Mouse (Mus musculus) CH12.LX (cell line): ENCODE measurements around the gene Prokr2. TPM values are rescaled to one million over a fixed set of nuclear protein-coding genes. Genes with fewer than 3 reads are reported as not detected.

Source experiments
- DNase-seq: peaks from one replicate; pipeline ENCODE4 v3.0.0-alpha.2; 2013; ENCODE audit errors: extremely low read depth
- H3K27ac ChIP-seq: 2 replicates; pipeline ENCODE4 v1.5.1; 2012; ENCODE audit warnings: low read depth, mild to moderate bottlenecking, control low read depth, moderate library complexity; ENCODE audit not compliant: insufficient read depth
- H3K27me3 ChIP-seq: replicated peaks from 2 replicates; pipeline ENCODE3; 2012; ENCODE audit warnings: inconsistent platforms
- H3K36me3 ChIP-seq, 2 experiments: replicated peaks in 1 of 2; 2 replicates each; pipeline versions ENCODE3 to v1.6.1; 2012; ENCODE audit warnings: inconsistent platforms in 1 of 2, low read length in 1 of 2, mild to moderate bottlenecking in 1 of 2, mixed read lengths in 1 of 2, moderate library complexity in 1 of 2; ENCODE audit not compliant: control insufficient read depth in 1 of 2, insufficient read depth in 1 of 2
- H3K4me1 ChIP-seq, 2 experiments: 2 replicates each; pipeline ENCODE4 v1.6.1; 2012; ENCODE audit warnings: inconsistent platforms in 1 of 2, moderate library complexity in 1 of 2; ENCODE audit not compliant: insufficient read depth in 2 of 2, control insufficient read depth in 1 of 2
- H3K4me2 ChIP-seq: 2 replicates; pipeline ENCODE4 v1.6.1; 2012; ENCODE audit warnings: low read depth, mild to moderate bottlenecking, control low read depth; ENCODE audit not compliant: poor library complexity, insufficient read depth, severe bottlenecking
- H3K4me3 ChIP-seq, 3 experiments: fragments of 150-350 bp in 1 of 3; sonication (generic) in 1 of 3; replicated peaks in 1 of 3; 2 replicates each; pipeline versions ENCODE3 to v1.5.1; 2011 to 2012; ENCODE audit warnings: low read depth in 2 of 3, low read length in 2 of 3, mild to moderate bottlenecking in 2 of 3, moderate library complexity in 2 of 3, control low read depth in 1 of 3, improper control_type of control experiment in 1 of 3, inconsistent platforms in 1 of 3, mixed read lengths in 1 of 3; ENCODE audit not compliant: poor library complexity in 1 of 3
- H3K79me2 ChIP-seq: replicated peaks from 2 replicates; pipeline ENCODE4 v1.6.1; 2012; ENCODE audit warnings: mild to moderate bottlenecking, moderate library complexity; ENCODE audit not compliant: control insufficient read depth, poor library complexity, insufficient read depth, severe bottlenecking; ENCODE audit errors: extremely low read depth
- H3K9ac ChIP-seq: 2 replicates; pipeline ENCODE4 v1.6.1; 2012; ENCODE audit warnings: low read depth, mild to moderate bottlenecking, control low read depth, moderate library complexity; ENCODE audit not compliant: insufficient read depth
- H3K9me3 ChIP-seq: replicated peaks from 2 replicates; pipeline ENCODE3; 2012; ENCODE audit warnings: low read length, inconsistent platforms, mixed read lengths
- CTCF ChIP-seq, 2 experiments: IDR thresholded peaks in 1 of 2; conservative IDR thresholded peaks in 1 of 2; 2 replicates each; pipeline ENCODE4 v1.5.1; 2011 to 2012; ENCODE audit warnings: low read depth in 2 of 2, low read length in 2 of 2, improper control_type of control experiment in 1 of 2, inconsistent platforms in 1 of 2, mild to moderate bottlenecking in 1 of 2, moderate library complexity in 1 of 2
- MEF2A ChIP-seq: IDR thresholded peaks from 2 replicates; pipeline ENCODE4 v1.6.1; 2014; ENCODE audit warnings: low read depth, mild to moderate bottlenecking, inconsistent platforms, low read length, improper control_type of control experiment, borderline replicate concordance
- NELFE ChIP-seq: IDR thresholded peaks from 2 replicates; pipeline ENCODE4 v1.6.1; 2011; ENCODE audit warnings: low read depth, low read length, improper control_type of control experiment
- NRF1 ChIP-seq: IDR thresholded peaks from 2 replicates; pipeline ENCODE4 v1.6.1; 2014; ENCODE audit warnings: low read depth, mild to moderate bottlenecking, inconsistent platforms, low read length, improper control_type of control experiment, moderate library complexity
- POLR2A ChIP-seq: IDR thresholded peaks from 2 replicates; pipeline ENCODE4 v1.6.1; 2011; ENCODE audit warnings: low read depth, mild to moderate bottlenecking, improper control_type of control experiment, low read length
- RAD21 ChIP-seq: IDR thresholded peaks from 2 replicates; pipeline ENCODE4 v1.6.1; 2011; ENCODE audit warnings: low read depth, mild to moderate bottlenecking, low read length, improper control_type of control experiment, moderate library complexity
- RCOR1 ChIP-seq: conservative IDR thresholded peaks from 2 replicates; pipeline ENCODE4 v1.6.1; 2012; ENCODE audit warnings: low read depth, mild to moderate bottlenecking, inconsistent platforms, low read length, improper control_type of control experiment
- SIN3A ChIP-seq: IDR thresholded peaks from 2 replicates; pipeline ENCODE4 v1.6.1; 2012; ENCODE audit warnings: low read length, improper control_type of control experiment, inconsistent platforms
- SMC3 ChIP-seq: IDR thresholded peaks from 2 replicates; pipeline ENCODE4 v1.6.1; 2011; ENCODE audit warnings: low read depth, low read length, improper control_type of control experiment
- UBTF ChIP-seq: IDR thresholded peaks from 2 replicates; pipeline ENCODE4 v1.6.1; 2012; ENCODE audit warnings: low read depth, mild to moderate bottlenecking, inconsistent platforms, low read length, improper control_type of control experiment, moderate library complexity
- USF2 ChIP-seq: conservative IDR thresholded peaks from 2 replicates; pipeline ENCODE4 v1.6.1; 2011; ENCODE audit warnings: low read depth, low read length, improper control_type of control experiment
- ZC3H11A ChIP-seq: IDR thresholded peaks from 2 replicates; pipeline ENCODE4 v1.6.1; 2012; ENCODE audit warnings: low read depth, mild to moderate bottlenecking, inconsistent platforms, low read length, improper control_type of control experiment
- ZKSCAN1 ChIP-seq: IDR thresholded peaks from 2 replicates; pipeline ENCODE4 v1.6.1; 2012; ENCODE audit warnings: low read depth, inconsistent platforms, low read length, improper control_type of control experiment, borderline replicate concordance
- ZMIZ1 ChIP-seq: IDR thresholded peaks from 2 replicates; pipeline ENCODE4 v1.6.1; 2012; ENCODE audit warnings: low read depth, mild to moderate bottlenecking, inconsistent platforms, low read length, improper control_type of control experiment
- dilution Hi-C: fragments of 300-500 bp; cut with MboI; formaldehyde crosslinking; loops from 2 replicates; pipeline ENCODE4 v1.14.3; 2020; ENCODE audit warnings: low sequenced_read_pairs; ENCODE audit not compliant: extremely low pct_unique_long_range_greater_than_20kb, extremely low pct_ligation_motif_present
- in situ Hi-C: fragments of 300-500 bp; cut with MboI; formaldehyde crosslinking; loops from 3 replicates; pipeline ENCODE4 v1.14.3; 2019; ENCODE audit warnings: low sequenced_read_pairs, low pct_ligation_motif_present, low pct_unique_long_range_greater_than_20kb, mixed read lengths
- polyA plus RNA-seq: library from polyadenylated mRNA; unstranded; fragments of >175 nt; gene quantifications from 2 replicates; pipeline ENCODE4 v1.2.1, GENCODE M21; 2012; ENCODE audit warnings: low read depth; ENCODE audit not compliant: insufficient read length
- total RNA-seq, 2 experiments: library from RNA; depleted of rRNA; stranded (reverse); fragments of 300-350 nt in 1 of 2; fragments of >200 nt in 1 of 2; gene quantifications; 2 replicates each; pipeline ENCODE4 v1.2.3; 2012 to 2014

Gene Prokr2
- total and polyA plus RNA-seq, 3 experiments, result 0.04 TPM; not detected in 2

DNA sequence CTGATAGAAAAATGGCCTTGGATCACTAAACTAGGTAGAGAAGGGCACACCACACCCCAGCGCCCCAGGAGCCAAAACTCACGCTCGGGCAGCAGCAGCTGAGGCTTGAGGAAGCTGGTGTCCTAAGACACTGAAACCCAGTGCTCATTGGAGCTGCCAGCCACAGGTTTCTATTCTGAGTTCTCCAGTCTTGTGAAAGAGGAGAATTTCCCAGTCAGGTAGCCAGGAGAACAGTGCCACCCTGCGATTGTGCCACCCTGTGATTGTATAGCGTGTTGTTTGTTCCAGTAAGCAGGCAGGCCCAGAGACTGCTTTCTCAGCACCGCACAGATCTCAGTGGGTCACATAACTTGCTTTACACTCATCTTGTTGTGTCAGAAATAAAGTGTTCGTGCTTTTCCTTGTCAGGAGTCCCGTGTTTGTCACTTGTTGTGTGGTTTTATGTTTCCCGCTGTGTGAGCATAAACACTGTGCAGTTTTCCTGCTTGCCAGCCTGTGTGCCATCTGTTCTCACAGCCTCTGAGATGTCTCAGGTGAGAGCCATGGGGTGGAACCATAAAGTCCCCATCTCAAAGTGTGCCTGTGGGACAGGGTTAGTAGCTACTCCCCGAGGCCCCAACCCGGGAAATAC, 77.9 kb downstream of the Prokr2 start:
- Histone ChIP-seq H3K36me3 (peaks cover 35 to 92% of the 10 kb centered on the region in 2 experiments), H3K4me1 (peaks cover 0 to 19% of the 10 kb centered on the region in 2 experiments; a peak in 3 of 4 replicates), H3K4me2 (no peak overlapping the region), H3K9ac (no peak overlapping the region), H3K9me3 (no peaks in the 10 kb centered on the region), H3K27me3 (no peaks in the 10 kb centered on the region), H3K79me2 (no peaks in the 10 kb centered on the region), H3K4me3 (no peak overlapping the region), H3K27ac (no peak overlapping the region)
- DNase-seq, result no peak
- TF ChIP-seq ZMIZ1 (no peak), UBTF (no peak), ZKSCAN1 (no peak), NRF1 (no peak), POLR2A (no peak)
- dilution Hi-C loops, result no loop called here
- in situ Hi-C loops, result loop anchor here (25.0 kb wide), 2 partner anchors 405 to 605 kb away; no protein-coding TSS in a partner anchor

- H3K79me2 ChIP-seq, result no peaks in the 10 kb centered on the region
- H3K9ac ChIP-seq, result no peak overlapping the region
- peaks cover 0 to 19% of the 10 kb centered on the region in 2 experiments; a peak in 3 of 4 replicates for H3K4me1 ChIP-seq
- H3K36me3 ChIP-seq, result peaks cover 45 to 94% of the 10 kb centered on the region in 2 experiments
- no peak overlapping the region for H3K27ac ChIP-seq
- H3K4me3 ChIP-seq, result no peak overlapping the region
- H3K4me2 ChIP-seq, result no peak overlapping the region
- dilution Hi-C loops, result no loop called here
- H3K9me3 ChIP-seq, result no peaks in the 10 kb centered on the region
- H3K27me3 ChIP-seq, result no peaks in the 10 kb centered on the region
- in situ Hi-C loops, result loop anchor here (25.0 kb wide), 2 partner anchors 406 to 606 kb away; no protein-coding TSS in a partner anchor
- TF ChIP-seq NELFE (peak; percentile 19; the same call in 1 of the 2 replicates), CTCF (conservative IDR thresholded peaks at IDR 0.05 in 1 of 2, IDR thresholded peaks at IDR 0.05 in 1 of 2; ENCODE audit: low read depth in 2 of 2, low read length in 2 of 2) (peak; percentile 76 to 98), RAD21 (peak; percentile 26), ZKSCAN1 (no peak), SMC3 (peak; percentile 58)
- DNase-seq, result peak; percentile 48
These were observed 79.3 kb downstream of the Prokr2 start for GRCm38 (mm10) chr2:132305988-132306387.

- Histone ChIP-seq H3K27ac (no peak overlapping the region), H3K4me3 (no peak overlapping the region), H3K4me2 (no peak overlapping the region), H3K36me3 (peaks cover 50 to 93% of the 10 kb centered on the region in 2 experiments), H3K9ac (no peak overlapping the region), H3K27me3 (no peaks in the 10 kb centered on the region), H3K79me2 (no peaks in the 10 kb centered on the region), H3K9me3 (no peaks in the 10 kb centered on the region), H3K4me1 (peaks cover 0 to 19% of the 10 kb centered on the region in 2 experiments; a peak in 3 of 4 replicates)
- no peak for DNase-seq
- dilution Hi-C loops, result no loop called here
- in situ Hi-C loops, result loop anchor here (25.0 kb wide), 2 partner anchors 407 to 607 kb away; no protein-coding TSS in a partner anchor
- TF ChIP-seq USF2, result no peak
- TF ChIP-seq SIN3A, result no peak
- TF ChIP-seq CTCF (conservative IDR thresholded peaks at IDR 0.05 in 1 of 2, IDR thresholded peaks at IDR 0.05 in 1 of 2; ENCODE audit: low read depth in 2 of 2, low read length in 2 of 2), result no peak
- no peak for TF ChIP-seq NELFE
- TF ChIP-seq RCOR1, result no peak
- TF ChIP-seq ZC3H11A, result no peak
- TF ChIP-seq MEF2A, result no peak
These were observed 80.1 kb downstream of the Prokr2 start for GRCm38 (mm10) chr2:132305165-132305564.
